Mouse (Mus musculus): ENCODE data around the gene Dkkl1.

GRCm38 (mm10) chr7:45232716-45233465 is 20.9 kb upstream of the Dkkl1 start:
- TF ChIP-seq EP300 (IDR thresholded peaks at IDR 0.05; ENCODE audit: low read depth in 1 of 2, low read length in 2 of 2) (no peak), SMC3 (IDR thresholded peaks at IDR 0.05; ENCODE audit: low read depth, low read length) (no peak), POLR2A (IDR thresholded peaks at IDR 0.05; ENCODE audit: control insufficient read depth in 1 of 2, insufficient read depth in 1 of 2, low read depth in 1 of 2, low read length in 2 of 2, poor library complexity in 1 of 2) (no peak), ZKSCAN1 (IDR thresholded peaks at IDR 0.05; ENCODE audit: low read depth, low read length) (no peak), TCF12 (IDR thresholded peaks at IDR 0.05; ENCODE audit: low read depth, low read length) (no peak), CTCF (IDR thresholded peaks at IDR 0.05 in 2 of 3, conservative IDR thresholded peaks at IDR 0.05 in 1 of 3; ENCODE audit: control insufficient read depth in 1 of 3, insufficient read depth in 1 of 3, low read depth in 2 of 3, low read length in 3 of 3, poor library complexity in 1 of 3, severe bottlenecking in 1 of 3) (no peak), ZNF384 (IDR thresholded peaks at IDR 0.05; ENCODE audit: low read depth, low read length) (no peak)
